Mouse (Mus musculus) cerebellum, adult 9-10 months (tissue): ENCODE measurements at regions not wholly inside any gene's neighbourhood (a gene's known extent, or its start where the extent isn't known, plus 50 kb on each side); places are given as distances from the start of the nearest gene placed in this dataset.

Experiments used
- DNase-seq: peaks from one replicate; pipeline ENCODE4 v3.0.0; 2022

DNA sequence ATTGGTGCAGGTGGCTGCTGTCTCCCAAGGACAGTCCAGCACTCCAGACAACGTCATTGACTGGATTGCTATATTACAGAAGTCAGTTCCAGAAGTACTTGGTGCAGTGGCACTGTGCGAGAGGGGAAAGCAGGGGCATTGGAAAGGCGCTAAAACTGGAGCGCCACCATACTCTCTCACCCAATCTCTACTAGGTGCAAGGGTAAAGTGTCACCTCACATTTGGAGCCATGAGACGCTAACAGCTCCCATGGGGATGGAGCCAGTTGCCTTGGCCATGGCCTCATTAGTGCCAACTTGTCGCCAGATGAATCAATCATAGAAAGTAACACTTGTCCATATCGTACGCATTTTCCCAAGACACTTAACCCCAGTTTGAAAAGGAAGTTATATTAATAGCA lies 1617.2 kb upstream of the Gulo start:
- no peak for DNase-seq

DNA sequence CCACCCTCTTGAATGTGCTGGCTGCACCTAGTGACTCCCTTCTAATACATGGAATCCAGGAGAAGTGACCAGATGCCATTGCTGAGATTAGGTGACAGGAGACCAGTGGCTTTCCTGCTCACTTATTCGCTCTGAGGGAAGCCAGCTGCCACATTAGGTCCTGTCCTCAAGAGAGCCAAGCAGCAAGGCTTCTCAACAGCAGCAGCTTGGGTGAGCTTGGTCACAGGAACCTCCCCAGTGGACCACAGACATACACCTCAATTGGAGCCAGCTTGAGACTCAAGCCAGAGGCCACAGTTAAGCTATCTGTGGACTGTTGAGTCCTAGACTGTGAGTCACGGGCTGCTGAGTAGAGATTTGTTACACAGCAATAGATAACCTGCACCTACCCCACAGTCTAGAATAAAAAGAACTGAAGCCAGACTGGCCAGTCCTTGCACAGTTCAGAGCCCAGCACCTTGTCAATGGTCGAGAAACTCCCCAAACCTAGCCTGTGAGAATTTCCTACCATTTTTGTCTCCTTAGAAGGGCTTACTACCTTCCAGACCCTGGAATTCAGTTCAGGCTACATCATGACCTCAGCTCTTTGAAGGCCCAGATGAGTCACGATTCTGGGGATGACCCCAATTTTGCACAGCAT lies 1615.0 kb upstream of the Gulo start:
- DNase-seq, result no peak

DNA sequence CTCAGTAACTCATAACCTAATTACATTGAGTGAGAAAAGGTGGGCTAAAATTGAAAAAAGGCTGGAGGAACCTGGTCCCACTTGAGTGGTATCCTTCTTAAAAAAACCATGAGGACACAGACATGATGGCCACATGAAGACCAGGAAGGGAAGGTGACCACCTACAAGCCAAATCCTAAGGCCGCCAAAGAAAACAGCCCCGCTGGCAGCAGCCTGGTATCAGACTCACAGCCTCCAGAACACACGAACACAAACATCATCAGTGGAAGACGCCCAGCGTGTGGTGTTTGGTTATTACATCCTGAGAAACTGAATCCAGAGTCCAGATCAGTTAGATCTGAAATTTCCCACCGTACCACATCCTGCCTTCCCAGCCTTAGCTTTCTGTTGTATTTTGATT lies 1613.9 kb upstream of the Gulo start:
- DNase-seq, result no peak

GRCm38 (mm10) chr14:67621486-67621885 lies 1612.5 kb upstream of the Gulo start:
- no peak for DNase-seq

GRCm38 (mm10) chr14:67620854-67621476 lies 1612.0 kb upstream of the Gulo start:
- peak; percentile 22 for DNase-seq

- no peak for DNase-seq
These were observed 1610.6 kb upstream of the Gulo start for GRCm38 (mm10) chr14:67619571-67619970.

- no peak for DNase-seq
These were observed 1605.4 kb upstream of the Gulo start for GRCm38 (mm10) chr14:67614369-67614768.

DNA sequence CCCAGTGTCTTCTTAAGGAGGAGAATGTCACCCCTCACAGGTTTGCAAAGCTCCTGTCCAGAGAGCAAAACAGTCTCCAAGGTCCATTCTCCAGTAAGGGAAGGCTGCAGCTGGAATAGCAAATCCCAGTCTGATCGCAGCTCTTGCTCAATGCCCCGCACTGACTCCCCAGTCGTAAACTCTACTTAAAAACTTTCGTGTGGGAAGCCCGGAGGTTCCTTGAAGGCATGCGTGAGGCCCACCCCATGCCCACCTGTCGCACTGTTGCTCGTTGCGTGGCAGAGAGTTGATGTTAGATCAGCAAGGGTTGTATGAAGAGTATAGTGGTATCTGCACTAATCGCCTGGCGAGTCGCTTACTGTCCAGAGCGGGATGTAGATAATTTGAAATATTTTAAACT lies 1604.7 kb upstream of the Gulo start:
- DNase-seq, result no peak

DNA sequence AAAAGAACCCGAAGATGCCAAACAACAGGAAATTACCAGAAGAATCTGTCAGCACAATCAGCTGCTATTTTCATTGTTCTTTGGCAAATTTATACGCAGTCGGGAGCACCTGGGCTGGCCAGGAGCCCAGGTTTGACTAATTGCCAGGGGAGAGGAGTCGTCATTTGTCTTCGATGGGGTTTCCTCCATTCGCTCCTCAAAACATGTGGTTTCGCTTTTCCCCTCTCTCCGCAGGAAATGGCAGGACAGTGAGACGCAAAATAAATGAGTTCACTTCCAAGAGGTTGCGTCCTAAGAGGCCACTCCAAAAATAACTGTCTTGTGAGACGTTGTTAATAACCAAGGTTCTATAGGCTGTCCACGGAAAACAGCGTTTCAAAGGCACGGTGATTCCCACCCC lies 1604.2 kb upstream of the Gulo start:
- no peak for DNase-seq

GRCm38 (mm10) chr14:67612471-67612870 lies 1603.5 kb upstream of the Gulo start:
- no peak for DNase-seq

DNA sequence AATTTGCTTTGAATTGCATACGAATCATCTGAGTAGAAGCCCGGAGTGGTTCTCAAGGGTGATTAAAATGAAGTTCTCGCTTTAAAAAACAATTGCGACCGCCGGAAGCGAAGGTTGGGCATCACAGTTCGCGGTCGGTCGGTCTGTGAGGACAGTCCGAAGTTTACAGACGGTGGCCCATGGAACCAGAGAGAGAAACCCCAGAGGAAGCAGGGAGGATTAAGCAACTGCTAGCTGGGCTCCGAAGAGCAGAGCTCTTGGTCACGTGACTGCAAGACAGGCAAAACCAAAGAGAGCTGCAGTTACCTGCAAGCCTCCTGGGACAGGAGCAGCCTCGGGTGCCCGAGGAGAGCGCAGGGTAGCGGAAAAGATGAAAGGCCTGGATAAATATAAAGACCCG lies 1599.3 kb upstream of the Gulo start:
- DNase-seq, result no peak

GRCm38 (mm10) chr14:67602960-67603359 lies 1594.0 kb upstream of the Gulo start:
- DNase-seq, result no peak

GRCm38 (mm10) chr14:67599734-67600133 lies 1590.7 kb upstream of the Gulo start:
- DNase-seq, result no peak

DNA sequence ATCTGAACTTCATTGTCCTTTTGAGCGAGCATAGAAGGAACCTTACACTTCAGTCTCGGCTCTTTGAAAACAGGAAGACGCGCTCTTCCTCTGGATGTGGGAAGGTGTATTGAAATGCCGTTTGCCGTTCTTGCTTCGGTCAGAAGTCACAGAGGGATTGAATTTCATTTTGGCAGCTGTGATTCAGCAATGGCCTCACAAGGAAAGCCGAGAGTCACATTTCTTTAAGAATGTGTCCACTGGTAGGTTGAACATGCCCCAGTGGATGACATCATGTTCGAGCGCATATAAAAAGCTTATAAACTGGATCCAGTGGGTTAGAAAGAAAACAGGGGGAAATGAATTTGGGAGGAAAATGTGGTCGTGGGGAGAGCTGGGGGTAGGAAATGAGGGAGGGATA lies 1579.6 kb upstream of the Gulo start:
- DNase-seq, result no peak

GRCm38 (mm10) chr14:67584456-67585048 lies 1575.5 kb upstream of the Gulo start:
- peak; percentile 1 for DNase-seq

DNA sequence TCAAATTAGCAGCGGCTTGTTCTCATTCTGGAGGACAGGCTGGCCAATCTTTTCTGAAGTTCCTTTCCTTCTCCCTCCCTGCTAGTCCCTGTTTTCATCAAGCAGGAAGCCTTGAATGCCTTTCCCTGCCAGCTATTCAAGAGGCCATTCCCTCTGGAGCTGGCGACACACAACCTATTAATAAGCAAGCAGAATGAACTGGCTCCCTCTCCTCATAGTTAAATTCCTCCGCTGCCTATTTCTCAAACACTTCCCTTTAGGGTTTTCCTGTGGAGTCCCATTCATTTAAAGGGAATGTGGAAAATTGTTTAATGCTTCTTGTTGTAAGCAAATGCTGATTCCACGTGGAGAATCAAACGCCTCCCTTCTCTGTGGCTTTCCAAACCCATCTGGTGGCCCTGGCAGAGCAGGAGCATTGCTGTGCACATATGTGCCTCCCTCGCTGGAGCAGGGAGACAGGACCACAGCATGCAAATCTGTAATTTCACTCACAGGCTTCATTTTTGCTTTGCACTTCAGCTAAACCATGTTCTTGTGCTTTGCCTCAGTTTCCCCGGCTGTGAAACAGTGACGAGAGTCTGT lies 1573.3 kb upstream of the Gulo start:
- no peak for DNase-seq

- no peak for DNase-seq
These were observed 1565.4 kb upstream of the Gulo start for GRCm38 (mm10) chr14:67574346-67574949.

- no peak for DNase-seq
These were observed 1564.5 kb upstream of the Gulo start for GRCm38 (mm10) chr14:67573451-67573995.

DNA sequence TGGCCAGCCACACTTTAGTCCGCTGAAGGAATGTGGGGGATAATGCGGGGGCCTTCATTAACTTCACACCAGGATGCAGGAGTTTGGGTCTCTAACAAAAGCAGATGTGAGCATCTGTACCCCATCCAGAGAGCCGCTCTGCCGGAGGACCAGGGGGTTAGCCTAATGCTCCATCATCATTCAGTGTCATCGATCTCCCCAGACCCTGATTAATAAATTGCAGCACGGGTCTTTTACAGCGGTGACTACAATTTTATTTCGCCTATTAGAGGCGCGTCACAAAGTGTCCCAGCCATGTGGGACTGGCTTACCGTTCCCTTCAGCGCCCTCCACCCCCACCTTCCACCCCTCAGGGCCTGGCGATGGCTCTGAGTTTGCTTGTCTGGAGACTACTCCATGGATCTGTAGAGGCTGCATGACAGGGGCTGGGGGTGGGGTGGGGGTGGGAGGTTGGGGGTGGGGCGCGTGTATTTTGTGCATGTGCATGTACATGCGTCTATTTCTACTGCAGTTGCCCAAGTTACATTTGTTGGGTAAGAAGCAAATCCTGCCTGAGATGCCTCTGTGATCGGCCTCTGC lies 1560.8 kb upstream of the Gulo start:
- DNase-seq, result no peak

- no peak for DNase-seq
These were observed 1560.1 kb upstream of the Gulo start for GRCm38 (mm10) chr14:67568896-67569743.

DNA sequence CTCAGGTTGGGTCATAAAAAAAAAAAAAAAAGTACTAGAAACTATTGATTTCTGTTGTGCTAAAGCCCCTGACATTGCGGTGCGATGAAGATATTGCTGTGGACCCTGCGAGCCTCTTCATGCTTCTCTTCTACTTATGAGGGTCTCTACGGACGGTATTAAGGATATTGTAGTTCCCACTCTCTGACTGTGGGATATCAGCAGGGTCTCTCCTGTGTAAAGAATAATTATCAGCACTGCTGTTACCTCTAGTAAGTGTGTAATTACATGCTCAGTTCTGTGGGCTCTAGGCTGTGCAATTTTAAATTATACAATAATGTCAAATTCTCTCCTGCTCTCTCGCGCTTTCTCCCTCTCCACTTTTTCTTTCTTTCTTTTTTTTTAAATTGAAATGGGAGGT lies 1545.9 kb upstream of the Gulo start:
- DNase-seq, result no peak
